Mouse (Mus musculus) intestine, embryonic 16.5 days (tissue): ENCODE results near the gene Os9. TPM values are rescaled to one million over a fixed set of nuclear protein-coding genes. Genes with fewer than 3 reads are reported as not detected.
"Not testable (repeated sequence)": the region's sequence is repeated elsewhere in the genome, so short reads cannot be mapped to it uniquely, and the experiment has no call there.

Source experiments
- ATAC-seq: fragments of 200-750 bp; cut with Nextera tagmentation; 2 replicates; pipeline ENCODE4 v1.8.0; 2017; ENCODE audit warnings: moderate TSS enrichment, moderate library complexity
- H3K27ac ChIP-seq: fragments of 300-500 bp; sonication (generic); 2 replicates; pipeline ENCODE4 v1.5.1; 2014; ENCODE audit warnings: mild to moderate bottlenecking, low read length
- H3K27me3 ChIP-seq: fragments of 300-500 bp; sonication (generic); replicated peaks from 2 replicates; pipeline ENCODE4 v1.6.1; 2014; ENCODE audit warnings: low read length, control low read depth, mixed read lengths; ENCODE audit not compliant: control insufficient read depth, insufficient read depth
- H3K36me3 ChIP-seq: fragments of 300-500 bp; sonication (generic); 2 replicates; pipeline ENCODE4 v1.6.1; 2014; ENCODE audit warnings: low read length, control low read depth; ENCODE audit not compliant: control insufficient read depth, insufficient read depth
- H3K4me1 ChIP-seq: fragments of 300-500 bp; sonication (generic); 2 replicates; pipeline ENCODE4 v1.6.1; 2014; ENCODE audit warnings: low read length, control low read depth, mixed read lengths; ENCODE audit not compliant: control insufficient read depth, insufficient read depth
- H3K4me2 ChIP-seq: fragments of 300-500 bp; sonication (generic); 2 replicates; pipeline ENCODE4 v1.6.1; 2014; ENCODE audit warnings: low read depth, low read length, control low read depth
- H3K4me3 ChIP-seq: fragments of 300-500 bp; sonication (generic); 2 replicates; pipeline ENCODE4 v1.5.1; 2014; ENCODE audit warnings: mild to moderate bottlenecking, low read length
- H3K9ac ChIP-seq: fragments of 300-500 bp; sonication (generic); 2 replicates; pipeline ENCODE4 v1.6.1; 2014; ENCODE audit warnings: low read depth, low read length
- H3K9me3 ChIP-seq: fragments of 300-500 bp; sonication (generic); 2 replicates; pipeline ENCODE4 v1.6.1; 2016; ENCODE audit warnings: low read length, control low read depth; ENCODE audit not compliant: control insufficient read depth
- WGBS: fragments of 180-500 bp; shearing (Covaris S2); extraction: QIAGEN DNeasy Blood & Tissue Kit; methylation state at CpG from one replicate; pipeline ENCODE4 v1.1.7; 2014; 5-methylcytosine and 5-hydroxymethylcytosine counted together
- polyA plus RNA-seq: library from polyadenylated mRNA; unstranded; fragments of >200 nt; fragmentation: Nextera tagmentation; extraction: Ambion mirVana; gene quantifications from 2 replicates; pipeline ENCODE4 v1.2.1, GENCODE M21; 2015

Gene Os9
- polyA plus RNA-seq, 1 experiment from 2014 or later = 110 TPM

GRCm38 (mm10) chr10:127138328-127139141 is 17.6 kb upstream of the Os9 start:
- H3K36me3 ChIP-seq = no peaks in the 10 kb centered on the region
- WGBS = 60% methylated on average over 18 of the region's 18 CpGs
- ATAC-seq = peak; percentile 88

GRCm38 (mm10) chr10:127137896-127138295 is 17.0 kb upstream of the Os9 start:
- peak overlapping the region; percentile 69 for H3K27ac ChIP-seq
- no peak overlapping the region for H3K9ac ChIP-seq
- H3K4me1 ChIP-seq = peaks cover 19% of the 10 kb centered on the region
- peak; percentile 55 for ATAC-seq
- H3K4me3 ChIP-seq = no peak overlapping the region
- H3K36me3 ChIP-seq = no peaks in the 10 kb centered on the region
- no peak overlapping the region for H3K4me2 ChIP-seq
- no peaks in the 10 kb centered on the region; the same call in 1 of the 2 replicates for H3K9me3 ChIP-seq
- 52% methylated on average over 3 of the region's 3 CpGs for WGBS
- no peaks in the 10 kb centered on the region for H3K27me3 ChIP-seq

More at GRCm38 (mm10) chr10:127138328-127139141, 17.6 kb upstream of the Os9 start:
- no peak overlapping the region for H3K4me3 ChIP-seq
- H3K27ac ChIP-seq = peak overlapping the region; percentile 53
- no peaks in the 10 kb centered on the region for H3K27me3 ChIP-seq
- H3K4me2 ChIP-seq = no peak overlapping the region
- no peak overlapping the region for H3K9ac ChIP-seq
- H3K9me3 ChIP-seq = no peaks in the 10 kb centered on the region; the same call in 1 of the 2 replicates
- peaks cover 16% of the 10 kb centered on the region for H3K4me1 ChIP-seq

GRCm38 (mm10) chr10:127136510-127136909 is 15.6 kb upstream of the Os9 start:
- no peak for ATAC-seq
- Histone ChIP-seq H3K9ac (peak overlapping the region; percentile 30; the same call in 1 of the 2 replicates), H3K27ac (peak overlapping the region; percentile 69; the same call in 1 of the 2 replicates), H3K4me1 (peaks cover 19% of the 10 kb centered on the region), H3K4me3 (no peak overlapping the region), H3K36me3 (no peaks in the 10 kb centered on the region), H3K9me3 (no peaks in the 10 kb centered on the region; the same call in 1 of the 2 replicates), H3K27me3 (no peaks in the 10 kb centered on the region), H3K4me2 (no peak overlapping the region)
- 58% methylated on average over 4 of the region's 4 CpGs for WGBS

GRCm38 (mm10) chr10:127135118-127135836 is 14.3 kb upstream of the Os9 start:
- H3K36me3 ChIP-seq = no peaks in the 10 kb centered on the region
- no peak overlapping the region for H3K4me2 ChIP-seq
- no peaks in the 10 kb centered on the region; the same call in 1 of the 2 replicates for H3K9me3 ChIP-seq
- H3K4me1 ChIP-seq = peaks cover 19% of the 10 kb centered on the region
- H3K9ac ChIP-seq = no peak overlapping the region
- H3K27ac ChIP-seq = peak overlapping the region; percentile 69
- WGBS = 44% methylated on average over 8 of the region's 8 CpGs
- no peaks in the 10 kb centered on the region for H3K27me3 ChIP-seq
- ATAC-seq = peak; percentile 16
- H3K4me3 ChIP-seq = no peak overlapping the region

- H3K4me1 ChIP-seq = peaks cover 19% of the 10 kb centered on the region
- ATAC-seq, H3K4me2 ChIP-seq, H3K4me3 ChIP-seq, H3K9ac ChIP-seq, H3K36me3 ChIP-seq, H3K27me3 ChIP-seq, H3K9me3 ChIP-seq, H3K27ac ChIP-seq: not testable (repeated sequence)
- 68% methylated on average over 3 of the region's 3 CpGs for WGBS
These were observed 13.6 kb upstream of the Os9 start for GRCm38 (mm10) chr10:127134394-127135035.

GRCm38 (mm10) chr10:127132469-127132868 is 11.5 kb upstream of the Os9 start:
- Histone ChIP-seq H3K4me2 (no peak overlapping the region), H3K27me3 (no peaks in the 10 kb centered on the region), H3K9ac (no peak overlapping the region), H3K4me3 (no peak overlapping the region), H3K36me3 (no peaks in the 10 kb centered on the region), H3K27ac (peak overlapping the region; percentile 78), H3K4me1 (peaks cover 17% of the 10 kb centered on the region), H3K9me3 (no peaks in the 10 kb centered on the region)
- peak; percentile 91 for ATAC-seq
- WGBS = 41% methylated on average over 5 of the region's 5 CpGs

GRCm38 (mm10) chr10:127129431-127129830 is 8.5 kb upstream of the Os9 start:
- H3K4me2 ChIP-seq = no peak overlapping the region
- H3K27me3 ChIP-seq = no peaks in the 10 kb centered on the region
- H3K4me3 ChIP-seq = no peak overlapping the region
- ATAC-seq = no peak
- no peaks in the 10 kb centered on the region for H3K9me3 ChIP-seq
- H3K36me3 ChIP-seq = no peaks in the 10 kb centered on the region
- no peak overlapping the region for H3K9ac ChIP-seq
- WGBS = 67% methylated on average over 4 of the region's 4 CpGs
- H3K4me1 ChIP-seq = peaks cover 3% of the 10 kb centered on the region; the same call in 1 of the 2 replicates
- no peak overlapping the region for H3K27ac ChIP-seq

- 75% methylated on average over 7 of the region's 7 CpGs for WGBS
These were observed 6.9 kb upstream of the Os9 start for GRCm38 (mm10) chr10:127127711-127128279.

GRCm38 (mm10) chr10:127126579-127126978 is 5.6 kb upstream of the Os9 start:
- H3K36me3 ChIP-seq = no peaks in the 10 kb centered on the region
- no peak for ATAC-seq
- 69% methylated on average over 5 of the region's 5 CpGs for WGBS

More at GRCm38 (mm10) chr10:127127711-127128279, 6.9 kb upstream of the Os9 start:
- H3K9me3 ChIP-seq = no peaks in the 10 kb centered on the region
- no peaks in the 10 kb centered on the region for H3K27me3 ChIP-seq
- H3K4me3 ChIP-seq = no peak overlapping the region
- no peak for ATAC-seq
- no peaks in the 10 kb centered on the region for H3K36me3 ChIP-seq
- H3K4me2 ChIP-seq = no peak overlapping the region
- H3K27ac ChIP-seq = no peak overlapping the region
- no peak overlapping the region for H3K9ac ChIP-seq
- H3K4me1 ChIP-seq = peaks cover 6% of the 10 kb centered on the region; the same call in 1 of the 2 replicates

More at GRCm38 (mm10) chr10:127126579-127126978, 5.6 kb upstream of the Os9 start:
- no peak overlapping the region for H3K9ac ChIP-seq
- peaks cover 9% of the 10 kb centered on the region; the same call in 1 of the 2 replicates for H3K4me1 ChIP-seq
- H3K27ac ChIP-seq = no peak overlapping the region
- H3K4me2 ChIP-seq = no peak overlapping the region
- no peaks in the 10 kb centered on the region for H3K27me3 ChIP-seq
- no peak overlapping the region for H3K4me3 ChIP-seq
- H3K9me3 ChIP-seq = no peaks in the 10 kb centered on the region
